Mouse (Mus musculus): ENCODE measurements around the gene Ech1. TPM values are rescaled to one million over a fixed set of nuclear protein-coding genes. Genes with fewer than 3 reads are reported as not detected.

Ech1 gene
- polyA plus RNA-seq, 1 experiment: 132 TPM

- no peak overlapping the region for H3K4me2 ChIP-seq (ENCODE audit: low read depth)
- H3K27me3 ChIP-seq (ENCODE audit: control insufficient read depth, insufficient read depth, insufficient read length): no peaks in the 10 kb centered on the region
- no peaks in the 10 kb centered on the region for H3K36me3 ChIP-seq (ENCODE audit: control insufficient read depth, insufficient read depth)
- no peaks in the 10 kb centered on the region for H3K79me2 ChIP-seq (ENCODE audit: control insufficient read depth, insufficient read depth)
- no peak overlapping the region for H3ac ChIP-seq (ENCODE audit: control insufficient read depth, insufficient read length)
- no peak overlapping the region for H3K4me3 ChIP-seq
- TF ChIP-seq REST (IDR thresholded peaks at IDR 0.05; ENCODE audit: insufficient read depth, insufficient read length) (no peak), E2F4 (IDR thresholded peaks at IDR 0.05; ENCODE audit: insufficient read depth) (no peak)
Measured at GRCm38 (mm10) chr7:28790066-28790806, 34.8 kb upstream of the Ech1 start.

DNA sequence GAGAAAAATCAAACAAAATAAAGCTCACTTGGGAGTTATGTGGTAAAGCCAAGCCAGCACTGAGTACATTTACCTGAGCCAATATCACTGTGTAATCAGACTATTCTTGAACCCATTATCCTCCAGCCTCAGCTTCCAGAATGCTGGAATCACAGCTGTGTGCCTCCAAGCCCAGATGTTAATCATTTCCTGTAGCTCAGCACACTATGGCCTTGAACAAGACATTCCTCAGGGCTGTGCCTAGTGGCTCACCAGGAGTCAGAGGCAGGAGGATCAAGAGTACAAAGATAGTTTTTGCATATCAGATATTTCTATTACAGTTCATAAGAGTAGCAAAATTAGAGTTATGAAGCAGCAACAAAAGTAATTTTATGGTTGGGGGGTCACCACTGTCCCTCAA is 33.3 kb upstream of the Ech1 start:
- Histone ChIP-seq H3K4me2 (ENCODE audit: low read depth) (no peak overlapping the region), H3K79me2 (ENCODE audit: control insufficient read depth, insufficient read depth) (no peaks in the 10 kb centered on the region), H3K4me3 (no peak overlapping the region), H3K27me3 (ENCODE audit: control insufficient read depth, insufficient read depth, insufficient read length) (no peaks in the 10 kb centered on the region), H3K36me3 (ENCODE audit: control insufficient read depth, insufficient read depth) (no peaks in the 10 kb centered on the region), H3ac (ENCODE audit: control insufficient read depth, insufficient read length) (no peak overlapping the region)
- no peak for TF ChIP-seq MYOG (IDR thresholded peaks at IDR 0.05; ENCODE audit: control insufficient read depth in 1 of 3, insufficient read depth in 1 of 3, insufficient read length in 2 of 3, low read depth in 2 of 3)
- TF ChIP-seq REST (IDR thresholded peaks at IDR 0.05; ENCODE audit: insufficient read depth, insufficient read length): no peak
- TF ChIP-seq POLR2AphosphoS2 (IDR thresholded peaks at IDR 0.05; ENCODE audit: insufficient read length, low read depth): no peak

- no peaks in the 10 kb centered on the region for H3K36me3 ChIP-seq (ENCODE audit: control insufficient read depth, insufficient read depth)
- no peak for TF ChIP-seq USF1 (IDR thresholded peaks at IDR 0.05; ENCODE audit: low read depth)
- TF ChIP-seq MAX (IDR thresholded peaks at IDR 0.05; ENCODE audit: low read depth): no peak
- TF ChIP-seq SRF (IDR thresholded peaks at IDR 0.05; ENCODE audit: control insufficient read depth, insufficient read length, low read depth): no peak
- no peak for TF ChIP-seq E2F4 (IDR thresholded peaks at IDR 0.05; ENCODE audit: insufficient read depth)
- no peak for TF ChIP-seq POLR2A (IDR thresholded peaks at IDR 0.05; ENCODE audit: insufficient read length, low read depth)
- no peak for TF ChIP-seq TCF3 (IDR thresholded peaks at IDR 0.05; ENCODE audit: insufficient read length, low read depth)
- no peak for TF ChIP-seq REST (IDR thresholded peaks at IDR 0.05; ENCODE audit: insufficient read depth, insufficient read length)
- TF ChIP-seq MYOD1 (IDR thresholded peaks at IDR 0.05; ENCODE audit: control insufficient read depth in 1 of 3, insufficient read length in 2 of 3, low read depth in 2 of 3): no peak
- no peak for TF ChIP-seq POLR2AphosphoS2 (IDR thresholded peaks at IDR 0.05; ENCODE audit: insufficient read length, low read depth)
- TF ChIP-seq MYOG (IDR thresholded peaks at IDR 0.05; ENCODE audit: control insufficient read depth in 1 of 3, insufficient read depth in 1 of 3, insufficient read length in 2 of 3, low read depth in 2 of 3): no peak
- TF ChIP-seq CEBPB (IDR thresholded peaks at IDR 0.05; ENCODE audit: insufficient read depth, poor library complexity, severe bottlenecking): no peak
- no peak for TF ChIP-seq TCF12 (IDR thresholded peaks at IDR 0.05; ENCODE audit: insufficient read depth, poor library complexity, severe bottlenecking)
- H3K79me2 ChIP-seq (ENCODE audit: control insufficient read depth, insufficient read depth): no peaks in the 10 kb centered on the region
Measured at GRCm38 (mm10) chr7:28792391-28793185, 32.4 kb upstream of the Ech1 start.

DNA sequence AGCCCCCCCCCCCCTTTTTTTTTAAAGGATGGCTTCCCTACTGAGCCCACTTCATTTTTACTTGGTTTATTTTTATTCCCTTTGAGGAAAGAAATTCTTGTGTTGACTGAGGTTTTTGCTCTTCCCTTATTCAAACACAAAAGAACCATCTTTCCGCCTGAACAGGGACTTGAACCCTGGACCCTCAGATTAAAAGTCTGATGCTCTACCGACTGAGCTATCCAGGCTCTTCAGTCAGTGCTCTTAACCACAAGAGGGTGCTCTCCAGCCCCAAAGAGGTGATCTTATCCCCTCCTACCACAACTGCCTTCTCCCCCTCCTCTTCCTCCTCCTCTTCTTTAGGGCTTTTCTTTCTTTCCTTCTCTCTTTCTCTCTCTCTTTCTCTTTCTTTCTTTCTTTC is 31.2 kb upstream of the Ech1 start:
- no peak overlapping the region for H3K4me3 ChIP-seq
- H3ac ChIP-seq (ENCODE audit: control insufficient read depth, insufficient read length): no peak overlapping the region
- H3K4me2 ChIP-seq (ENCODE audit: low read depth): no peak overlapping the region
- H3K27me3 ChIP-seq (ENCODE audit: control insufficient read depth, insufficient read depth, insufficient read length): no peaks in the 10 kb centered on the region
- no peaks in the 10 kb centered on the region for H3K36me3 ChIP-seq (ENCODE audit: control insufficient read depth, insufficient read depth)
- no peak for TF ChIP-seq TCF12 (IDR thresholded peaks at IDR 0.05; ENCODE audit: insufficient read depth, poor library complexity, severe bottlenecking)
- TF ChIP-seq MYOD1 (IDR thresholded peaks at IDR 0.05; ENCODE audit: control insufficient read depth in 1 of 3, insufficient read length in 2 of 3, low read depth in 2 of 3): no peak
- no peak for TF ChIP-seq POLR2AphosphoS2 (IDR thresholded peaks at IDR 0.05; ENCODE audit: insufficient read length, low read depth)
- no peak for TF ChIP-seq SRF (IDR thresholded peaks at IDR 0.05; ENCODE audit: control insufficient read depth, insufficient read length, low read depth)
- no peak for TF ChIP-seq E2F4 (IDR thresholded peaks at IDR 0.05; ENCODE audit: insufficient read depth)
- no peak for TF ChIP-seq MYOG (IDR thresholded peaks at IDR 0.05; ENCODE audit: control insufficient read depth in 1 of 3, insufficient read depth in 1 of 3, insufficient read length in 2 of 3, low read depth in 2 of 3)
- no peak for TF ChIP-seq USF1 (IDR thresholded peaks at IDR 0.05; ENCODE audit: low read depth)
- no peaks in the 10 kb centered on the region for H3K79me2 ChIP-seq (ENCODE audit: control insufficient read depth, insufficient read depth)

More at GRCm38 (mm10) chr7:28792391-28793185, 32.4 kb upstream of the Ech1 start:
- no peak overlapping the region for H3K4me3 ChIP-seq
- no peak overlapping the region for H3ac ChIP-seq (ENCODE audit: control insufficient read depth, insufficient read length)
- no peaks in the 10 kb centered on the region for H3K27me3 ChIP-seq (ENCODE audit: control insufficient read depth, insufficient read depth, insufficient read length)
- no peak overlapping the region for H3K4me2 ChIP-seq (ENCODE audit: low read depth)

DNA sequence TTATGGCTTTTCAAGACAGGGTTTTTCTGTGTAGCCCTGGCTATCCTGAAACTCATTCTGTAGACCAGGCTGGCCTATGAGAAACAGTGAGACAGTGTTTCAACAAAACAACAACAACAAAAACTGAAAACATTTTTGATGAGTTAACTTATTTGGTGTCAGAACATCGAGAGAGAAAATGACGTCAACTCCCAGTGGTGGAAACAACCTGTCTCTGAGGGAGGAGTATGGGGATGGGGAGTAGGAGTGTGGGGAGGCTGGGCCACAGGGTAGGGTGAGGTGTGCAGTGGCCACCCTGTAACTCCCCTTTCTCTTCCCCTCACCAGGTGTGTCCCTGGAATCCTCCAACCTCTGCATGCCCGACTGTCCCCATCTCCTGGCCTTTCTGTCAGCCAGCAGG is 30.5 kb upstream of the Ech1 start:
- no peak overlapping the region for H3ac ChIP-seq (ENCODE audit: control insufficient read depth, insufficient read length)
- H3K27me3 ChIP-seq (ENCODE audit: control insufficient read depth, insufficient read depth, insufficient read length): no peaks in the 10 kb centered on the region
- H3K79me2 ChIP-seq (ENCODE audit: control insufficient read depth, insufficient read depth): no peaks in the 10 kb centered on the region
- TF ChIP-seq TCF3 (IDR thresholded peaks at IDR 0.05; ENCODE audit: insufficient read length, low read depth) (no peak), SRF (IDR thresholded peaks at IDR 0.05; ENCODE audit: control insufficient read depth, insufficient read length, low read depth) (no peak), POLR2A (IDR thresholded peaks at IDR 0.05; ENCODE audit: insufficient read length, low read depth) (no peak), E2F4 (IDR thresholded peaks at IDR 0.05; ENCODE audit: insufficient read depth) (no peak), USF1 (IDR thresholded peaks at IDR 0.05; ENCODE audit: low read depth) (no peak), MAX (IDR thresholded peaks at IDR 0.05; ENCODE audit: low read depth) (no peak), TCF12 (IDR thresholded peaks at IDR 0.05; ENCODE audit: insufficient read depth, poor library complexity, severe bottlenecking) (no peak), CEBPB (IDR thresholded peaks at IDR 0.05; ENCODE audit: insufficient read depth, poor library complexity, severe bottlenecking) (no peak), MYOG (IDR thresholded peaks at IDR 0.05; ENCODE audit: control insufficient read depth in 1 of 3, insufficient read depth in 1 of 3, insufficient read length in 2 of 3, low read depth in 2 of 3) (no peak), POLR2AphosphoS2 (IDR thresholded peaks at IDR 0.05; ENCODE audit: insufficient read length, low read depth) (no peak), MYOD1 (IDR thresholded peaks at IDR 0.05; ENCODE audit: control insufficient read depth in 1 of 3, insufficient read length in 2 of 3, low read depth in 2 of 3) (no peak), REST (IDR thresholded peaks at IDR 0.05; ENCODE audit: insufficient read depth, insufficient read length) (no peak)
- H3K4me3 ChIP-seq: no peak overlapping the region
- H3K4me2 ChIP-seq (ENCODE audit: low read depth): no peak overlapping the region
- no peaks in the 10 kb centered on the region for H3K36me3 ChIP-seq (ENCODE audit: control insufficient read depth, insufficient read depth)

All from myocyte (in vitro differentiated cells).